Mouse (Mus musculus): Measurements from ENCODE around the gene Cdyl2. TPM values are rescaled to one million over a fixed set of nuclear protein-coding genes. Genes with fewer than 3 reads are reported as not detected.

Gene Cdyl2
- total and polyA plus RNA-seq, 3 experiments = not detected

- no peaks in the 10 kb centered on the region for H3K27me3 ChIP-seq (ENCODE audit: insufficient read depth, low read length)
- no peaks in the 10 kb centered on the region for H3K36me3 ChIP-seq (replicated peaks)
- H3K9me3 ChIP-seq (replicated peaks) = peaks cover 73% of the 10 kb centered on the region
- H3K4me1 ChIP-seq (ENCODE audit: insufficient read depth, low read depth, low read length) = no peaks in the 10 kb centered on the region
- TF ChIP-seq GATA1 (IDR thresholded peaks at IDR 0.05; ENCODE audit: borderline replicate concordance, low read length) (no peak), GATA2 (IDR thresholded peaks at IDR 0.05; ENCODE audit: borderline replicate concordance, low read depth, low read length) (no peak), CTCF (IDR thresholded peaks at IDR 0.05; ENCODE audit: low read depth, low read length) (no peak), TAL1 (conservative IDR thresholded peaks at IDR 0.05; ENCODE audit: low read depth, low read length) (no peak), POLR2AphosphoS5 (IDR thresholded peaks at IDR 0.05; ENCODE audit: insufficient replicate concordance, low read depth, low read length) (no peak)
- DNase-seq (ENCODE audit: low spot score) (no peak), ATAC-seq (ENCODE audit: extremely low read depth, insufficient number of reproducible peaks, low FRiP score, poor library complexity, severe bottlenecking) (no peak)
- H3K4me3 ChIP-seq (ENCODE audit: low read depth, low read length) = no peak overlapping the region
Observed at GRCm38 (mm10) chr8:116668977-116669376, 63.8 kb downstream of the Cdyl2 start.

GRCm38 (mm10) chr8:116666781-116667325 is 65.9 kb downstream of the Cdyl2 start:
- ATAC-seq (ENCODE audit: extremely low read depth, insufficient number of reproducible peaks, low FRiP score, poor library complexity, severe bottlenecking) (no peak), DNase-seq (ENCODE audit: low spot score) (no peak)
- Histone ChIP-seq H3K4me3 (ENCODE audit: low read depth, low read length) (no peak overlapping the region), H3K27me3 (ENCODE audit: insufficient read depth, low read length) (no peaks in the 10 kb centered on the region), H3K9me3 (replicated peaks) (peaks cover 65% of the 10 kb centered on the region), H3K36me3 (replicated peaks) (no peaks in the 10 kb centered on the region), H3K4me1 (ENCODE audit: insufficient read depth, low read depth, low read length) (no peaks in the 10 kb centered on the region)
- TF ChIP-seq GATA1 (IDR thresholded peaks at IDR 0.05; ENCODE audit: borderline replicate concordance, low read length) (no peak), GATA2 (IDR thresholded peaks at IDR 0.05; ENCODE audit: borderline replicate concordance, low read depth, low read length) (no peak), TAL1 (conservative IDR thresholded peaks at IDR 0.05; ENCODE audit: low read depth, low read length) (no peak), CTCF (IDR thresholded peaks at IDR 0.05; ENCODE audit: low read depth, low read length) (no peak), POLR2AphosphoS5 (IDR thresholded peaks at IDR 0.05; ENCODE audit: insufficient replicate concordance, low read depth, low read length) (no peak)

GRCm38 (mm10) chr8:116661521-116661920 is 71.3 kb downstream of the Cdyl2 start:
- H3K27me3 ChIP-seq (ENCODE audit: insufficient read depth, low read length) = no peaks in the 10 kb centered on the region
- no peaks in the 10 kb centered on the region for H3K4me1 ChIP-seq (ENCODE audit: insufficient read depth, low read depth, low read length)
- no peak for TF ChIP-seq GATA1 (IDR thresholded peaks at IDR 0.05; ENCODE audit: borderline replicate concordance, low read length)
- no peak for TF ChIP-seq TAL1 (conservative IDR thresholded peaks at IDR 0.05; ENCODE audit: low read depth, low read length)
- TF ChIP-seq POLR2AphosphoS5 (IDR thresholded peaks at IDR 0.05; ENCODE audit: insufficient replicate concordance, low read depth, low read length) = no peak
- TF ChIP-seq CTCF (IDR thresholded peaks at IDR 0.05; ENCODE audit: low read depth, low read length) = no peak
- no peak for TF ChIP-seq GATA2 (IDR thresholded peaks at IDR 0.05; ENCODE audit: borderline replicate concordance, low read depth, low read length)
- no peak overlapping the region for H3K4me3 ChIP-seq (ENCODE audit: low read depth, low read length)
- ATAC-seq (ENCODE audit: extremely low read depth, insufficient number of reproducible peaks, low FRiP score, poor library complexity, severe bottlenecking) = no peak
- no peaks in the 10 kb centered on the region for H3K36me3 ChIP-seq (replicated peaks)
- peaks cover 29% of the 10 kb centered on the region for H3K9me3 ChIP-seq (replicated peaks)
- DNase-seq (ENCODE audit: low spot score) = no peak

- no peaks in the 10 kb centered on the region for H3K36me3 ChIP-seq (replicated peaks)
- H3K27me3 ChIP-seq (ENCODE audit: insufficient read depth, low read length) = no peaks in the 10 kb centered on the region
- ATAC-seq (ENCODE audit: extremely low read depth, insufficient number of reproducible peaks, low FRiP score, poor library complexity, severe bottlenecking) (no peak), DNase-seq (ENCODE audit: low spot score) (no peak)
- H3K4me1 ChIP-seq (ENCODE audit: insufficient read depth, low read depth, low read length) = no peaks in the 10 kb centered on the region
- TF ChIP-seq POLR2AphosphoS5 (IDR thresholded peaks at IDR 0.05; ENCODE audit: insufficient replicate concordance, low read depth, low read length) (no peak), GATA1 (IDR thresholded peaks at IDR 0.05; ENCODE audit: borderline replicate concordance, low read length) (no peak), TAL1 (conservative IDR thresholded peaks at IDR 0.05; ENCODE audit: low read depth, low read length) (no peak), GATA2 (IDR thresholded peaks at IDR 0.05; ENCODE audit: borderline replicate concordance, low read depth, low read length) (no peak), CTCF (IDR thresholded peaks at IDR 0.05; ENCODE audit: low read depth, low read length) (no peak)
- H3K4me3 ChIP-seq (ENCODE audit: low read depth, low read length) = no peak overlapping the region
- peaks cover 43% of the 10 kb centered on the region for H3K9me3 ChIP-seq (replicated peaks)
Observed at GRCm38 (mm10) chr8:116656811-116657210, 76.0 kb downstream of the Cdyl2 start.

- Histone ChIP-seq H3K36me3 (replicated peaks) (no peaks in the 10 kb centered on the region), H3K27me3 (ENCODE audit: insufficient read depth, low read length) (no peaks in the 10 kb centered on the region), H3K9me3 (replicated peaks) (peaks cover 53% of the 10 kb centered on the region), H3K4me1 (ENCODE audit: insufficient read depth, low read depth, low read length) (no peaks in the 10 kb centered on the region), H3K4me3 (ENCODE audit: low read depth, low read length) (no peak overlapping the region)
- TF ChIP-seq GATA1 (IDR thresholded peaks at IDR 0.05; ENCODE audit: borderline replicate concordance, low read length) (no peak), TAL1 (conservative IDR thresholded peaks at IDR 0.05; ENCODE audit: low read depth, low read length) (no peak)
- DNase-seq (ENCODE audit: low spot score) (no peak), ATAC-seq (ENCODE audit: extremely low read depth, insufficient number of reproducible peaks, low FRiP score, poor library complexity, severe bottlenecking) (no peak)
Observed at GRCm38 (mm10) chr8:116654881-116655280, 77.9 kb downstream of the Cdyl2 start.

GRCm38 (mm10) chr8:116652949-116653348 is 79.8 kb downstream of the Cdyl2 start:
- Histone ChIP-seq H3K27me3 (ENCODE audit: insufficient read depth, low read length) (no peaks in the 10 kb centered on the region), H3K4me1 (ENCODE audit: insufficient read depth, low read depth, low read length) (no peaks in the 10 kb centered on the region), H3K36me3 (replicated peaks) (no peaks in the 10 kb centered on the region), H3K9me3 (replicated peaks) (peaks cover 70% of the 10 kb centered on the region), H3K4me3 (ENCODE audit: low read depth, low read length) (no peak overlapping the region)
- DNase-seq (ENCODE audit: low spot score) = no peak
- TF ChIP-seq CTCF (IDR thresholded peaks at IDR 0.05; ENCODE audit: low read depth, low read length) (no peak), GATA2 (IDR thresholded peaks at IDR 0.05; ENCODE audit: borderline replicate concordance, low read depth, low read length) (no peak), POLR2AphosphoS5 (IDR thresholded peaks at IDR 0.05; ENCODE audit: insufficient replicate concordance, low read depth, low read length) (no peak), TAL1 (conservative IDR thresholded peaks at IDR 0.05; ENCODE audit: low read depth, low read length) (no peak), GATA1 (IDR thresholded peaks at IDR 0.05; ENCODE audit: borderline replicate concordance, low read length) (no peak)
- ATAC-seq (ENCODE audit: extremely low read depth, insufficient number of reproducible peaks, low FRiP score, poor library complexity, severe bottlenecking) = no peak
